Mouse (Mus musculus): Measurements from ENCODE around the gene Rims3. TPM values are rescaled to one million over a fixed set of nuclear protein-coding genes. Genes with fewer than 3 reads are reported as not detected.

Gene Rims3
- polyA plus RNA-seq (2016; fragmentation: Nextera tagmentation; extraction: Ambion mirVana) = 3.8 and 5.4 TPM in 2 replicates

DNA sequence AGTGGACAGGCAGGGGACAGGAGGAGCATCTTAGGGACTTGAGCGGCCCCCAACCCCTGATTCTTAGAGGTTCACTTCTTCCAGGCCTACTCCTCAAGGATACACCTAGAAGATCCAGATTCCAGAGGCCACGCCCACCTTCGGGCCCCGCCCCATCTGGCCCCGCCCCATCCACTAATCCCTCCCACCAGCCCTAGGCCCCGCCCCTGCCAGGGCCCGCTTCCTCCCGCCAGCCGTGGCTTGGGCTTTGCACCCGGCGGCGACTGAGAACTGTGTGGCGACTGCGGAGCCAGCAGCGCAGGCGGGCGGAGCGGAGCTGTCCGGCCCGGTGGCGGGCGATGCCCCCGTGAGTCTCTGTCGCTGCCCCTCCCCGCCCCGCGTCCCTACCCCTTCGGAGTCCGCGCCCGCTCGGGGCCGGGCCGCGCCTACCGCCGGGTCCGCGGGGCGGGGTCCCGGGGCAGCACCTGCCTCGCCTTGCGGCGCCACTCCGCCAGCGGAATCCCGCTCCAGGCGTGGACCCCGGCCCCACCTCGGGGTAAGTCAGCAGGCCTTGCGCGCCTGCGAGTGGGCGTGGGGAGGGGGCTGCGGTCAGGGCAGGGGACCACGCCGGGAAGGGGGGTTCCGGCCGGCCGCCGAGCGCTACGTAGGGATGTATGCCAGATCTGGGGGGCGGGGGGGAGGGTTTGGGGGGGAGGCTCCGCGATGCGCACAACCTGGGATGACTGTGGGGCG, at the start of gene Rims3:
Gene Rims3, plus strand, starts transcription at position 229 of the 732 bp plus-strand sequence.
- no peaks in the 10 kb centered on the region for H3K9me3 ChIP-seq (replicated peaks)
- peaks cover 70% of the 10 kb centered on the region for H3K27me3 ChIP-seq (ENCODE audit: low read depth, poor library complexity, severe bottlenecking)
- H3K4me3 ChIP-seq = peak within 1 kb of the TSS; percentile 63
- peak within 1 kb of the TSS; percentile 83 for H3K27ac ChIP-seq (replicated peaks)
- 2% methylated on average over 67 of the region's 68 CpGs for WGBS
- peaks cover 31% of the 10 kb centered on the region for H3K4me1 ChIP-seq
- DNase-seq (ENCODE audit: low spot score) = peak; percentile 80
- H3K36me3 ChIP-seq = no peaks in the 10 kb centered on the region

GRCm38 (mm10) chr4:120805816-120806215, 48.8 kb upstream of the Rims3 start:
- Histone ChIP-seq H3K9me3 (replicated peaks) (no peaks in the 10 kb centered on the region), H3K36me3 (peaks cover 6% of the 10 kb centered on the region), H3K4me1 (peaks cover 6% of the 10 kb centered on the region), H3K27ac (replicated peaks) (no peak overlapping the region), H3K4me3 (no peak overlapping the region), H3K27me3 (ENCODE audit: low read depth, poor library complexity, severe bottlenecking) (no peaks in the 10 kb centered on the region)
- DNase-seq (ENCODE audit: low spot score) = no peak

DNA sequence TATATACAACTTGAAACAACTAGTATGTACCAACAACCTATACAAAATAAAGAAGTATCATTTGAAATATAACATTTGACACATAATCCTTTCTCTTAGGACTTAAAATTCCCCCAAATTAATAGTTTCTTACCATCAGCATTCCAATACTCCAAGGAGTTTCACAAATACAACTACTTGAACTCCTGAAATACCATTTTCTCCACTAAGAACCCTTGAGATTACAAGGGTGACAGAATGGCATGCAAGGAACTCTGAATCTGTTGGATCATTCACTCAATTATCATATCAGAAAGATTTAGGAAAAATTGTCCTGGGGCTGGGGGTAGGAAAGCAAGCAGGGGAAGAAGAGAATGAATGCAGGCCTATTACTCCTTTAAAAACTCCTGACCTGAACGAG, 40.9 kb upstream of the Rims3 start:
- peak overlapping the region; percentile 61 for H3K4me3 ChIP-seq
- 33% methylated on average over 1 of the region's 1 CpGs for WGBS
- H3K27ac ChIP-seq (replicated peaks) = peak overlapping the region; percentile 87; the same call in 1 of the 2 replicates
- H3K4me1 ChIP-seq = peaks cover 46% of the 10 kb centered on the region
- DNase-seq (ENCODE audit: low spot score) = no peak
- H3K36me3 ChIP-seq = no peaks in the 10 kb centered on the region
- no peaks in the 10 kb centered on the region for H3K9me3 ChIP-seq (replicated peaks)
- H3K27me3 ChIP-seq (ENCODE audit: low read depth, poor library complexity, severe bottlenecking) = no peaks in the 10 kb centered on the region

- 60% methylated on average over 4 of the region's 4 CpGs for WGBS
- Histone ChIP-seq H3K27me3 (ENCODE audit: low read depth, poor library complexity, severe bottlenecking) (no peaks in the 10 kb centered on the region), H3K36me3 (0 out of 2 replicates have a peak, but pooled peaks cover under 1% of the 10 kb centered on the region), H3K4me1 (peaks cover 46% of the 10 kb centered on the region), H3K27ac (replicated peaks) (peak overlapping the region; percentile 87), H3K4me3 (peak overlapping the region; percentile 61), H3K9me3 (replicated peaks) (no peaks in the 10 kb centered on the region)
- DNase-seq (ENCODE audit: low spot score) = no peak
These were observed 40.4 kb upstream of the Rims3 start for GRCm38 (mm10) chr4:120814171-120814570.

GRCm38 (mm10) chr4:120815163-120815562, 39.5 kb upstream of the Rims3 start:
- Histone ChIP-seq H3K27ac (replicated peaks) (peak overlapping the region; percentile 87), H3K36me3 (peaks cover 8% of the 10 kb centered on the region; the same call in 1 of the 2 replicates), H3K9me3 (replicated peaks) (no peaks in the 10 kb centered on the region), H3K4me3 (peak overlapping the region; percentile 61), H3K4me1 (peaks cover 46% of the 10 kb centered on the region), H3K27me3 (ENCODE audit: low read depth, poor library complexity, severe bottlenecking) (no peaks in the 10 kb centered on the region)
- DNase-seq (ENCODE audit: low spot score) = no peak
- WGBS = 27% methylated on average over 4 of the region's 4 CpGs

DNA sequence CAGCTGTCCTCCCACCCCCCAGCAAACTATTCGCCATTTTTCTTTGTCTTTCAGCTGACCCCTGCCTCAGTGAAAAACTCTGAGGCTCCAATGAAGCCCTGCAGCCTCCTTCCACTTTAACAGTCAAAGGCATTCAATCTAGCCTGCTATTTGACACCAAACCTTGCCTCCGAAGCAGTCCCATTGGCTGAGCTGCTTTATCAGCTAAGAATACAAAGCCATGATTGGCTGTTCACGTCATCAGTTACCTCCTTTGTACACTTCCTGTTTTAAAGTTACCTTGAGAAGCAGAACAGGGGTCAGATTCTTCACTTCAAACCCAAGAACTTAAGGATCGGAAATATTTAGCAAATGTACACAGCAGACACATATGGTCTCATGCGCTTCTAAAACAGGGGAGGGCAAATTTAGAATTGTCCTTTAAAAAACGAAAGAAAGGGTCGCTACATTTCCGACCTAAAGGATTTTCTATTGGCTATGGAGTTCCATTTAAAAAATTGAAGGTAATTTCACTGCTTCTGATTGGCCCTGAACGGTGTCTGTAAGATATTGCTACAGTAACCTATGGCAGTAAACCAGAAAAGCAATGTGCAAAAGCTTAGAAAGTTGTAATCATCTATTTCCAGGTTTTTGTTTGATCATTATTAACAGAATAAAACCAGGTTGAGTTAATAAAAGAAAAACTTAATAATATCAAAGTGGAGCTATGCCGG, 38.8 kb upstream of the Rims3 start:
- peaks cover 8% of the 10 kb centered on the region; the same call in 1 of the 2 replicates for H3K36me3 ChIP-seq
- DNase-seq (ENCODE audit: low spot score) = peak; percentile 72
- no peaks in the 10 kb centered on the region for H3K9me3 ChIP-seq (replicated peaks)
- peak overlapping the region; percentile 61 for H3K4me3 ChIP-seq
- H3K27ac ChIP-seq (replicated peaks) = peak overlapping the region; percentile 87
- peaks cover 46% of the 10 kb centered on the region for H3K4me1 ChIP-seq
- 10% methylated on average over 10 of the region's 10 CpGs for WGBS
- no peaks in the 10 kb centered on the region for H3K27me3 ChIP-seq (ENCODE audit: low read depth, poor library complexity, severe bottlenecking)

DNA sequence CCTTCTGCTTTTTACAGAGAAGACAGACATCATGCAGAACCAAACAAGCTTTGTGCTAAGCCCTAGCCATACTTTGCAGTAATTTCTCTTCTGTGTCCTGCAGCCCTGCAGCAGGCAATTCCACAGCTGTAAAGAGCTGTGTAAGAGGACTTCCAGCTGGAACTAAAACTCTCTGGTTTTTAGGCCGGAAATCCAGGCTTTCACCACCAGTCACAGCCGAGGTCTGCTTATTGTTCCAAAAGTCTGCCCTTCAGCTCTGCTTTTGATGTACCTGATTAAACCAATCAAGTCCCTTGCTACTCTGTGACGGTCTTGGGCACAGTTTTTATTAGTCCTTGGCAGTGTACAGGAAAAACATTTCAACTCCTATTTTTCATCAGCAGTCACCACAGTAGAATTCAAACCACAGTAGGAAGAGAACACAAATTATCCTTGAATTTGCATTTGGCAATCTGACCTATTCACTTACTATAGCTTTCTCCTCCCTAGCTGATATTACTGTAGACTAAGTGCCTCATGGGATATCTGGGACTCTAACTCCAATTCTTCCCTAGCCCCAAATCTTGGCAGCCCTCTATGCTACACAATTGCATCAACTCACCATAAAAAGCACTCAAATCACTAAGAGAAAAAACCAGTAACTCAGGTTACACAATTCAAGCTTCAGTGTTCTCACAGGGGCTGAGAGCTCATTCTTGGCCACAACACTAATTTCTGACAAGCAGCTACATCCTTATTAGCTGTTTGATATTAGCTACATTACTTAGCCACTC, 37.4 kb upstream of the Rims3 start:
- no peak overlapping the region for H3K27ac ChIP-seq (replicated peaks)
- H3K27me3 ChIP-seq (ENCODE audit: low read depth, poor library complexity, severe bottlenecking) = no peaks in the 10 kb centered on the region
- DNase-seq (ENCODE audit: low spot score) = no peak
- no peaks in the 10 kb centered on the region for H3K9me3 ChIP-seq (replicated peaks)
- 36% methylated on average over 3 of the region's 3 CpGs for WGBS
- peaks cover 47% of the 10 kb centered on the region for H3K4me1 ChIP-seq
- peaks cover 8% of the 10 kb centered on the region; the same call in 1 of the 2 replicates for H3K36me3 ChIP-seq
- H3K4me3 ChIP-seq = no peak overlapping the region

DNA sequence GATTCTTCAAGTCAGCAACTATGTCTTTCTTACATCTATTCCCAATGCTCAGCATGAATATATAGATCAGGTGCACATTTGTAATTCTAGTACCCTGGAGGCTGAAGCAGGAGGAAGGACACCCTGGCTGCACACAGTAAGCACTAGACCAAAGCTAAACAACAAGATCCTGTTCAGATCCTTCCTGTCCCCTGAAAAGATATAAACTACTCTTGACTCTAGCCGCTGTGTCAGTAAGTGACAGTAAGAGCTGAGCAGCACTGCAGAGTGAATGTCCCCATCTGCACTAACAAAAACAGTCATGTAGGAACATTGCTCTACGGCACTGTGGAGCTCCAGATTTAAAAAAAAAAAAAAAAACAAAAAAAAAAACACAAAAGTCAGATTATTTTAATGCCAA, 36.7 kb upstream of the Rims3 start:
- no peak for DNase-seq (ENCODE audit: low spot score)
- H3K9me3 ChIP-seq (replicated peaks) = no peaks in the 10 kb centered on the region
- H3K4me1 ChIP-seq = peaks cover 48% of the 10 kb centered on the region
- H3K4me3 ChIP-seq = no peak overlapping the region
- no peaks in the 10 kb centered on the region for H3K27me3 ChIP-seq (ENCODE audit: low read depth, poor library complexity, severe bottlenecking)
- H3K36me3 ChIP-seq = peaks cover 8% of the 10 kb centered on the region; the same call in 1 of the 2 replicates
- no peak overlapping the region for H3K27ac ChIP-seq (replicated peaks)
- 82% methylated on average over 2 of the region's 2 CpGs for WGBS

- Histone ChIP-seq H3K9me3 (replicated peaks) (no peaks in the 10 kb centered on the region), H3K4me3 (no peak overlapping the region), H3K27ac (replicated peaks) (no peak overlapping the region), H3K36me3 (peaks cover 13% of the 10 kb centered on the region), H3K4me1 (peaks cover 47% of the 10 kb centered on the region), H3K27me3 (ENCODE audit: low read depth, poor library complexity, severe bottlenecking) (no peaks in the 10 kb centered on the region)
- DNase-seq (ENCODE audit: low spot score) = no peak
- WGBS = 67% methylated on average over 1 of the region's 1 CpGs
These were observed 35.3 kb upstream of the Rims3 start for GRCm38 (mm10) chr4:120819296-120819695.

DNA sequence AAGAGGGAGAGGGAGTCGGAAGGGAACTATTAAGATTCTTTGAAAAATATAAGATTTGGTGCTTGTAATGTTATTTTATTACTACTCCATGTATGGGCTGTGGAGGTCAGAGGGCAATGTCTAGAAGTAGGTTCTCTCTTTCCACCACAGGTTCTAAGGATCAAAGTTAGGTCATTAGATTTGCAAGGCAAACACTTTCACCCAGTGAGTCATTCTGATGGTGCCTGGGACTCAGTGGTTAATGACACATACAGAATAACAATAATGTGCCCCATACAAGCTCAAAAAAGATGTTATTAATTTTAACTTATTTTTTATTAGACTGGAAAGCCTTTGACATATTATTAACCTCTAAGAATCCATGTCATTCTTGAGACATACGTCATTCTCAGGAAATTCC, 34.7 kb upstream of the Rims3 start:
- no peak for DNase-seq (ENCODE audit: low spot score)
- H3K4me1 ChIP-seq = peaks cover 46% of the 10 kb centered on the region
- no peaks in the 10 kb centered on the region for H3K9me3 ChIP-seq (replicated peaks)
- peaks cover 13% of the 10 kb centered on the region for H3K36me3 ChIP-seq
- H3K4me3 ChIP-seq = no peak overlapping the region
- H3K27ac ChIP-seq (replicated peaks) = no peak overlapping the region
- 91% methylated on average over 2 of the region's 2 CpGs for WGBS
- no peaks in the 10 kb centered on the region for H3K27me3 ChIP-seq (ENCODE audit: low read depth, poor library complexity, severe bottlenecking)

DNA sequence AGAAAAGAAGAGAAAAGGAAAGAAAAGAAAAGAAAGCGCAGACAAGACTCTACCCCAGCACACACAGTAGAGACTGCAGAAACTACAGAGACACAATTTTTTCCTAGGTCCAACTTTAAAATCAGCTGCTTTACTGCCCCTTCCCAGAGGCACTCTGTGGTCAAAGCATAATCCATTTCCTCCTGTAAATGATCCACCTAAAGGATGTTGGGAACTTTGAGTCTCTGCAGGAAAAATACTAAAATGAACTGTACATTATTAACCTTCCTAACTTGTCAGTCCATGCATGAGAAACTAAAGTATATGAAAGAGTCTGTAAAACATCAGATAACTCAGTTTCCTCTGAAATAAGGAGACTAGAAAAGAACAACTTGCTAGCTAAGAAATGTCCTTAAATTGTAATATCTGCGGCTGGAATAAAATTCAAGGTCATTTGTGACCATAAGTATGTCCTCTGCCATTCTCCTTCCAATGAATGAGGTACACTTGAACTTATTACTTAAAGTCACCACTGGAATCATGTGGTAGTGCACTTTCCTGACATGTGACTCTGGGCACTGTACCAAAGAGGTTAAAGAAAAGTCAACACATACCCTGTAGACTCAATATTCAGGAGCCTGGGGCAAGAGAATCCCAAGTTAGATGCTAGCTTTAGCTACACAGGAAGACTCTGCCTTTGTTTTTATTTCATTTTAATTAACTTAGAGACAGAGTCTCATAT, 32.3 kb upstream of the Rims3 start:
- Histone ChIP-seq H3K27ac (replicated peaks) (no peak overlapping the region), H3K4me3 (no peak overlapping the region), H3K9me3 (replicated peaks) (no peaks in the 10 kb centered on the region), H3K27me3 (ENCODE audit: low read depth, poor library complexity, severe bottlenecking) (no peaks in the 10 kb centered on the region), H3K4me1 (peaks cover 26% of the 10 kb centered on the region), H3K36me3 (peaks cover 13% of the 10 kb centered on the region)
- WGBS = 96% methylated on average over 2 of the region's 2 CpGs
- no peak for DNase-seq (ENCODE audit: low spot score)

- DNase-seq (ENCODE audit: low spot score) = peak; percentile 95
- H3K27me3 ChIP-seq (ENCODE audit: low read depth, poor library complexity, severe bottlenecking) = no peaks in the 10 kb centered on the region
- peaks cover 24% of the 10 kb centered on the region for H3K4me1 ChIP-seq
- peaks cover 5% of the 10 kb centered on the region for H3K36me3 ChIP-seq
- under 1% methylated on average over 51 of the region's 53 CpGs for WGBS
- no peaks in the 10 kb centered on the region for H3K9me3 ChIP-seq (replicated peaks)
- H3K27ac ChIP-seq (replicated peaks) = peak overlapping the region; percentile 100
- H3K4me3 ChIP-seq = peak overlapping the region; percentile 85
These were observed 29.5 kb upstream of the Rims3 start for GRCm38 (mm10) chr4:120825100-120825553.

Data from midbrain, embryonic 10.5 days (tissue).